Mouse (Mus musculus) bone marrow macrophage, adult 2 months (primary cell): ENCODE measurements around the gene Eed.

Experiments used
- CTCF ChIP-seq: IDR thresholded peaks from 2 replicates; pipeline ENCODE4 v1.5.1; 2012; ENCODE audit warnings: low read depth, mild to moderate bottlenecking, low read length, moderate library complexity
- POLR2A ChIP-seq: IDR thresholded peaks from 2 replicates; pipeline ENCODE4 v1.6.1; 2012; ENCODE audit warnings: mild to moderate bottlenecking, low read depth, low read length, borderline replicate concordance

DNA sequence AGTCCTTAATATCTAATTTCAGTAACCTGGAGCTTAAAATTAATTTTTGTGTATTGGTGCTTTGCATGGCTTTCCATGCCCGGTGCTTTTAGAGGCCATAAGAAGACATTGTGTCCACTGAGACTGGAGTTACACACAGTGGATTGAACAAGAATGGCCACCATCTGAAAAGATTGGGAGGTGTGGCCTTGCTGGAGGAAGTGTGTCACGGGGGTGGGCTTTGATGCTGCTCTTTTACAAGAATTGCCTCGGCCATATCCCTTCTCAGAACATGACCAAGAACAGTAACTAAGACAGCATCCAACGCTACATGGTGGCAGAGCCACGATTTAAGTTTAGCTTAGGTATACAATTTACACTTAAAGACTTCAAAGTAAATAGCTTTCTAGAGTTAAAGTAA, 26.5 kb downstream of the Eed start:
- TF ChIP-seq CTCF (no peak), POLR2A (no peak)
